Mouse (Mus musculus) cerebellum, adult 11 months (tissue): ENCODE results near the gene Alox5.
"Not testable (repeated sequence)": the region's sequence is repeated elsewhere in the genome, so short reads cannot be mapped to it uniquely, and the experiment has no call there.

Source experiments
- DNase-seq: peaks from one replicate; pipeline ENCODE4 v3.0.0; 2022

Alox5 gene

DNA sequence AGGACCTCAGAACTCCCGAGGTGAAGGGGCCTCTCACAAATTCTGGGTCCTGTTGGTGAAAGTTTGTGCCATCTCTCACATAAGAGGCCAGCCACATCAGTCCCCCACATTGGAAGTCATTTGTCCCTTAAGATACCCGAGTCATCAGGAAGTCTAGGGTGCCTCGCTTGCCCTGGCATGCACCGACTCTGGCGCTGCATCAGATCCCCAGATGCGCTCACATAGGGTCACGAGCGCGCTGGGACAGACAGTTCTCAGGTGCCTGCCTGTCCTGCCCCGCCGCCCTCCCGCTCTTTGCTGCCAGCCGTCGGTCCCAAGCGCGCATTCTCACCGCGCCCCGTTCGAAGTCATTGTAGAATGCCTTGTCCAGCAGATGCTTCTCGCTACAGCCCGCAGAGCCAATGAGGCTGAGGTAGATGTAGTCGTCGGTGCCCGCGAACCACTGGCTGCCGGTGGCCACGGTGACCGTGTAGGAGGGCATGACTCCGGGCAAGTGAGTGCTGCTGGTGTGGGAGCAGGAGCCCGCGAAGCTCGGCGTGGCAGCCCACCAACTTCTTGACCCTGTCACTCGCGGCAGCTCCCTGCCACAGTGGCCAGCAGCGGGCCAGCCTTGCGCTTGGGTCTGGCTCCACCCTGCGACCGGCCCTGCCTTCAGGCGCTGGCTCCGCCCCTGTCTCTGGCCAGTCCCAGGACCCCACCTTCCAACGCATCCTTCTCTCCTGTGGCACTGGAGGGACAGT, at the start of gene Alox5:
Gene Alox5, minus strand, starts transcription at position 635 of the 740 bp plus-strand sequence.
- no peak for DNase-seq

DNA sequence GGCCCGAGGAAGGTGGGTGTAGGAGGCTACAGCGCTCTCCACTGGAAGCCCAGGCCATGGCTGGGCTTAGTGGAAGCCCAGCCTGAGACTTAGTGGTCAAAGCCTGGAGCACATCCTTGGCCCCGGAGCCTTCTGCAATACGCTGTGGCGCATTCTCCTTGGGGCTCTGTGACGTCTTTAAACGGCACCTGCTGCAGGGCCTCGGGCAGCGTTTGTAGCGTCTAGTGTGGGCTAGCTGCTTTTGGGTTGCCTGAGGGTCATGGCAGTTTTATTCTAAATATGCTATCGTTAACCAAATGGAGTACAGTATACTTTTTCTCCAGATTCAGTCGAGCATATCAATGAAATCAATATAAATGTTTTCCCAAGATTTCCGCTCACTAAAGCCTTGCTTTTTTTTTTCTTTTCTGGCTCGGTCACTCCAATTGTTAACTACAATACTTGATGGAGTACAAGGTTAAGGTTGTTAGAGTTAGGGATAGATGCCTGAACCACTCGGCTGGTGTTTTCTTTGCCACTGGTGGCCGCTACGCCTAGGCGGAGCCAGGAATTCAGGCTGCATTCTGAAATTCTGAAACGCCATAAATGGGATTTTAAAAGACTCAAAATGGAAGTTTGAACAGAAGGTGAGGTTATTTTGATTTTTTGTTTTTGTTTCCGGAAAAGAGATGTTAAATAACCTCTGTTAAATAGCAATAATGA, 45.5 kb upstream of the Alox5 start, which contains the start of gene Olfr212:
Gene Olfr212, plus strand, starts transcription at position 215 of the 702 bp plus-strand sequence.
- DNase-seq, result not testable (repeated sequence)

DNA sequence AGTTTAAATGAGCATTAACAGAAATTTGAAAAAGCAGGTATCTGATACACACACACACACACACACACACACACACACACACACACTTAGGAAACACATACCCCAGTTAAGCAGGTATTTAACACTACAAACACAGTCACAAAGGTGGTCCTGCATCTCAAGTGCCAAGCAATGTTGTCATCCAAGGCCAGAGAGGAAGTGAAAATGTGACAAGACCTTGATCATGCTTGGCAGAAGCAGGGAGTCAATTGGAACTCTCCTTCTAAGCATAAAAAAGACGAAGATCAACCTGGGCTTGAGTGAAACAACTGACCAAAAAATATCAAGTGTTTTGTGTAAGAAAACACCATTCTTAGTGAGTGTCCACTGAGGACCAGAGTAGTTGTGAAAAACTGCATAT, 35.0 kb upstream of the Alox5 start:
- no peak for DNase-seq

DNA sequence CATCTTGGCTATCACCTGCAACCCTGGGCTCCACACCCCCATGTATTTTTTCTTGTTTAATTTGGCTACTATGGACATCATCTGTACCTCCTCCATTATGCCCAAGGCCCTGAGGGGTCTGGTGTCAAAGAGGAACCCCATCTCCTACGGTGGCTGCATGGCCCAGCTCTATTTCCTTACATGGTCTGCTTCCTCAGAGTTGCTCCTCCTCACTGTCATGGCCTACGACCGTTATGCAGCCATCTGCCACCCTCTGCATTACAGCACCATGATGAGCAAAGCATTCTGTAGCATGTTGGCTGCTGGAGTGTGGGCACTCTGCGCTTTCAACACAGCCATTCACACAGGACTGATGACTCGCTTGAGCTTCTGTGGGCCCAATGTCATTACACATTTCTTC, 32.8 kb upstream of the Alox5 start:
- no peak for DNase-seq

DNA sequence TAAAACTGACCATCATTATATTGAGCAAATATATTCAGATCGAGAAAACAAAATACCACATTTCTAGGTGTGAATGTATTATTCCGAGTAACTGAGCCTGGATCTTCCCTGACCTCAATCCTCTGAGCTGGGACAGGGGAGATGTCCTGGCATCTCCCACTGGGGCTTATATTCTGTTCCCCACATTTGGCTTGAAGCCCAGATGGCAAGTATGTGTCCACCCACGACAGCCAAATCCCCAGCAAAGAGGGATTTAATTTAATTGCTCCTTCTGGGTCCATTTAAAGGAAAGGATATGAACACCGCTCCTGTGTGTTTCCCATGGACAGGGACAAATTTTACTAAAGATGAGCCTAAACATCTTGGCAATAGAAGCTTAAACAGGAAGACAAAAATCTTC, 27.8 kb upstream of the Alox5 start, which contains the start of gene Olfr211:
Gene Olfr211, plus strand, starts transcription at position 301 of the 400 bp plus-strand sequence.
- DNase-seq, result no peak

DNA sequence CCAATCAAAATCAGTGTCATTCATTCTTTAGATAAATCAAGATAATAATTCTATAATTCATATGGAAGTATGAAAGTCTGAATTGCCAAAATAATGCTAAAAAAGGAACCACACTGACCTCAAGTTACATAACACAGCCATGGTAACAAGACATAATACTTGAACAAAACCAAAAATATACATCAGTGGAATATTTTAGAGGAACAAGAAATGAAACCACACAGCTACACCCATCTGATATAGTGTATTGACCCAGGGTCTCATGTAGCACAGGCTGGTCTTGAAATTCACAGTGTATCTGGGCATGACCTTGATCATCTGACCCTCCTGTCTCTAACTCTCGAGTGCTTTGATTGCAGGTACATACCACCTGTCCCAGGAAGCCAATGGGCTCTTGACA, 25.9 kb upstream of the Alox5 start:
- no peak for DNase-seq

DNA sequence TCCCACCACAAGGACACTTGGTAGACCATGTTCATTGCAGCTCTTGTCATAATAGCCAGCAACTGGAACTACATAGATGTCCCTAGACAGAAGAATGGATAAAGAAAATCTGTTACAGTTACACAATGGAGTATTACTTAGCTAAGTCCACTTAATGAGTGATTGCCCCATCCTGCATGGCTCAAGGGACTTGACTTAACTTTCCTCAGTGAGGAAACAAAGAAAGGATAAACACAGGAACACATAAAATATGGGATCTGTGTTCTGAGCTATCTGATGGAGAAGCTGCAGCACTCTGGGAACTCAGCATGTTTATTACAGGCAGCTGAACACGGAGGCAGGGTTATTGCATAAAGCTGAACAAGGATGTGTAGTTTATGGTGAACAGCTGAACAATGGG, 24.1 kb upstream of the Alox5 start:
- no peak for DNase-seq

DNA sequence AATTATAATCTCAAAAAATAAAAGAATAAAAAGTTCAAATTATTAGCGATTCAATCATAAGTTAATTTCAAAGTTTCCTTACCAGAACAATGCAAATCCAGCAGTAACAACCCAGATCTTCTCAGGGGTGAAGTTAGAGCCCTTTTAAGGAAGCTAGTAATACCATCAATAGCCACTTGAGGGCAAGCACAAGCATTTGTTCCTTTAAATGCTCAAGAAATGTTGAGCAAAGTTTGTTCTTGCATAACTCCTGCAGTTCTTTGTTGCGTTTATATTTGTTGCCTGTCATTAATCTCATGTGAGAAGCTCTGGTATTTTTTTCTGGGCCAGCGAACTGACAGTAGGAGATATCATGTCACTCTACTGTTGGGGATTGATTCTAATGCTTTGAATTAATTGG, 7.1 kb upstream of the Alox5 start:
- DNase-seq, result no peak

DNA sequence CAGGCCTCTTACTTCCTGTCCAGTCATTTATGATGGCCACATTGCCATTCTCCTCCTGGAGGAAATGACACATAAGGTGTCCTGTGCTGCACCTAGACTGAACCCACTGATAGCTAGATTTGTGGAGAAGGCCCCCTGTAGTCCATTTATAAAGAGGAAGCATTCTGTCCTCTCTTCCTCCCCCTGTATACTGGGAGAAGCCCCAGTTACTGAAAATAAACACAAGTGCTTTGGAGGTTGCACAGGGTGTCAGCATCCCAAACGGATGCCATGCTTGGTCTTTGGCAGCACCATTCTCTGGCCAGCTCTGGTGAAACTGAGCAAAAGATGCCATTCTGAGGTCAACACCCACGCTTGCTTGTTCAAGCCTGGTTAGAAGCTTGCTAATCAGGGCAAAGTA, 1.7 kb downstream of the Alox5 start:
- no peak for DNase-seq

DNA sequence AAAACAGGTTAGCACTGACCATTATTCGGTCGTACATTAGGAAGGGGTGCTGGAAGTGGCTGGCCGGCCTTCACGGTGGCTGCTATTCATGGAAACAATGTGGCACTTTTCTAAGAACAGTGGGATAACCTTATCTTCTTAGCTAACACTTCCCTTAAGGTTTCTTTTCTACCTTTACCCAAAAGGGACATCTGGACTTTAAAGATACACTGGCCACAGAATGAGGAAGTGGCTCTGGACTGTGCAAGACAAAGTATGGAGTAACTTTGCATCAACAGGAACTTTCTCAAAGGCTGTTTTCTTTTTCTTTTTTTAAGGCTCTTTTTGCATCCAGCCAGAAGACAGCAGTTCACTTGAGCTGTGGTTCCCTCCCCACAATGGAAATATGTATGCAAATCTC, 2.2 kb downstream of the Alox5 start:
- no peak for DNase-seq

DNA sequence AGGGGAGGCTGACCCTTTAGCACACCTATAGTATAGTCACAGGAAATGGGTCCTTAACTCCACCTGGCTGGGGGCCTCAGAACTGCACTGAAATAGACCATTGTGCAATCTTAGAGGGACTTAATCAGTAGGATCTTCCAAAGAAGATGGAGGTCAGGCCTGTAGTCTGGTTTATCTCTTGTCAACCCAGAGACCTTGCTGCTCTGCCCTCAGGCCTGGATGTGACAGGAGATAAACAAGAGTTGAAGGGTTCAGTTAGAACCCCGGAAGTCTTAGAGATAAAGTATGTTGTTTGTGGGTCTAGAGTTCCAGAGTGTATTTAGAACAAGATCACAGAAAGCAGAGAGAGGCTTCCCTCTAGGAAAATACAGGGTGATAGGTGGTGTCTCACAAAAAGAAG, 4.5 kb downstream of the Alox5 start:
- DNase-seq, result no peak

DNA sequence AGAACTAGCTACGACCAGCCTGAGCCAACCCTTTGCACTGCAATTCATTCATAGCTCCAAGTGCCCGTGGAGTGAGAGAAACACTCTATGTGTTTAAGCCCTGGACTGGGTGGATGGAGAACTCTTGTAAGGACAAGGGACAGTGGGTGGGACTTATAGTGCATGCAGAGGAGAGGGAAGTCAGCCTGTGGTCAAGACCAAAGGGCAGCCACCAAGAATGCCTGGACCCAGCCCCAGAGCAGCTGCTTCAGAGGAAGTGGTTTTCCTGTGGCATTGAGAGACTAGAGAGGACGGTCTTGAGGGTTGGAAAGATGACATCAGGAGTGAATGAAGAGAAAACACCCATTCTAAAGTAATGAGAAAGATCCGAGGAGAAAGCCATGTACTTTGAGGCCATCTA, 5.2 kb downstream of the Alox5 start:
- DNase-seq, result no peak

DNA sequence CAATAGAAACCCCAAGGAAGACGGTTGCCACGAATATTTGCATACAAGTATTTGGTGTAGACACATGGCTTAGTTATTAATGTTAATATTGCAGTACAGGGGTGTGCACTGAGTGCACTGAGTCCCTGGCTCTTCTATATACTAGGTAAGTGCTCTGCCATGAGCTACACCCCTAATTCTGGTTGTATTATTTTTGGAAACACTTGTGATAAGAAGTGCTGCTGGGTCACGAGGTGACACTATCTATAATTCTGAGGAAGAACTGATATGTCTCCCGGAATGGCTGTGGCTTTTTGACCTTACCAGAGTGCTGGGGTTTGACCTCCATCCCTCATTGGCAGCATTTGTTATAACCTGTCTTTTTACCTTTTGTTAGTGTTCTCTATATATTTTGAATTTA, 20.1 kb downstream of the Alox5 start:
- no peak for DNase-seq

DNA sequence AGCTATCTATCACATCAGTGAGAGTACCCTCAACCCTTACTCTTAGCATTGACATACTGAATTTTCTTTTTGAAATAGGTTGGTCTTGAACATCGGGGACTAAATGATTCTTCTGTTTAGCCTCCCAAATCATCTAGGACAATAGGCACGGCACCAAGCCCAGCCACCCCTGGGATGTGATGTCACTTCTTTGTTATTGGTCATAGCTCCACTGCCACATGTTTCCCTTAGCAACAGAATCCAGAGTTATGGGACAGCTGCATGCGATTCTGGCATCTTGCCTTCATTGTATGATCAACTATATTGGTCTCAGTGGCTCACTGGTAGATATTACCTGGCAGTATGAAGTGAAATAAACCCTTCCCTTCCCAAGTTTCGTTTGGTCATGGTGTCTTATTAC, 20.5 kb downstream of the Alox5 start:
- DNase-seq, result no peak

DNA sequence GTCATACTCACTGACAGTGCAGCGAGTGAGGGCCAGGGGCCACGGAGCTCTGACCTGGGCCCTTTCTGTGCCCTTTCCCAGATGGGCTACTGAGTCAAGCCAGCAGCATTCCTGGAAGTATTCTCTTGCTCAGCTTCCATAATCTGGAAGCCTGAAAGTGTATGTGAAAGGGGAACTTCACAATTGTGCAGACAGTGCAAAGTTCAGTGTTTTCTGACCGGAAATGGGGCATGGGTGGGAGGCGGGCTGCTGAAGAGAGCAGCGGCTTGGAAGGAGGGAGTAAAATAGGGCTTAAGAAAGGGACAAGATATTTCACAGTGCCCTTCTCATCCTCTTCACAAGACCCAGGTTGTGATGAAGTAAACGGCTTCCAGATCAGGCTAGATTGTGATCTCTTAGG, 21.4 kb downstream of the Alox5 start:
- no peak for DNase-seq

DNA sequence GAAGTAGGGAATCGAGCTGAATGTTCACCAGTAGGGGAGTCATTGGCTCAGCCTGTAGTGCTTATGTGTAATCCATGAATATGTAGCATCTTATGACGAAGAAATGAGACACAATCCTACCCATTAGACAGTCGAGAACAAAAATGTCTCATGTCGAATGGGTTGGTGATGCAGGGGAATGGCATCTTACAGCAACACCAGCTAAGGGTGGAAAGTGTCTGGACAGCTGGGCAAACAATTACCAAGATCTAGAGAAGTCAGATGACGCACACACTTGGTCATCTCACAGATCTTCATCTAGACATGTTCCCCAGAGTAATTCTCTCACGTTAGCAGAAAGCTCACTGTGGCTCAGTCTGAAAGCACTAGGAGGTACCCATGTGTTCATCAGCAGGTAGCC, 22.1 kb downstream of the Alox5 start:
- DNase-seq, result no peak

DNA sequence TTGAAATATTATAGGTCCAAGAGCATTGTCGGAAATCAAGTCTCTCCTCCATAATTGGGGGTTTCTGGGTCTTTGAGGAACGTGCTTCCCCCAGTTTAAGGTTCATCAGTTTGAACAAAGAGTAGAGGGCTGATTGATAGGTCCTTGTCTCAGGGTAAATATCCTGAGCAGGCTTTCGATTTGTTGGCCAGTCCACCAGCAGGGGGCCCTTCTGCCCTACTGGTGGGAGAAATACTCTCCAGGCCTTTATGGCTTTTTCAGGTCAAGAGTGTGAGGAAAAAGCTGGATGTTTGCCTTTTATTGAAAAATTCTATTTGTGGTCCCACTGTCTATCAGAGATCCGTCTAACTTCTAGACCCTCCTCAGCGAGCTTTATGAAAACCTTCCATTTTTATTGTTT, 32.7 kb downstream of the Alox5 start:
- DNase-seq, result no peak

DNA sequence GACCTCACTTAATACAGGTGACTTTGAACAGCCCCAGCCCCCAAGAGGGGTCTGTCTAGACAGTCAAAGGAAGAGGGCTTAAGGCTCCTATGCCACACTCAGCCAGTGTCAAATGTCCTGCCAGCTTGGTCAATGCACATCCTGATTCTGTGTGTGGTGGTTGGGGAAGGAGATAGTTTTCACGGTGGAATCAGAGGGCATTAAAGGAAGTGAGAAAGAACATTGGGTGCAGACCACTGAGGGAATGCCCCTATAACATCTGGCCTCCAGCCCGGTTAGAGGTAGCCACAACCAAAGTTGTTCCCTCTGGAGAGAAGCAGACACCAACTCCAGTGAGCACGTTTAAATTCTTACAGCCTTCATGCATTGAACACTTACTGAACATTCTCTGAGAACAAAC, 33.4 kb downstream of the Alox5 start:
- no peak for DNase-seq

DNA sequence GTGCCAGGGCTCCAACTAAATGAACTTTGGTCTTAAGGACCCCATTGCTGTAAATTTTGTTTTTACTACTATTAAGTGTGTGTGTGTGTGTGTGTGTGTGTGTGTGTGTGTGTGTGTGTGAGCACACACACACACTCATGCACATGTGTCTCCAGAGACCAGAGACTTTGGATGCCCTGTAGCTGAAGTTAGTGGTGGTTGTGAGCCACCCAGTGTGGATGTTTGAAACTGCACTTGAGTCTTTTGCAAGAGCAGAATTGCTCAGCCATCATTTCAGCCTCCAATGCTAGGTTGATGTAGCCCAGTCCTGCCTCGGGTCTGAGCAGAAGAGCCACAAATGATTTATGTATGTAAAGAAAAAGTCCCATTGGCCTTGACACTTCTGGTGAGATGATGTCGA, 37.3 kb downstream of the Alox5 start:
- no peak for DNase-seq

DNA sequence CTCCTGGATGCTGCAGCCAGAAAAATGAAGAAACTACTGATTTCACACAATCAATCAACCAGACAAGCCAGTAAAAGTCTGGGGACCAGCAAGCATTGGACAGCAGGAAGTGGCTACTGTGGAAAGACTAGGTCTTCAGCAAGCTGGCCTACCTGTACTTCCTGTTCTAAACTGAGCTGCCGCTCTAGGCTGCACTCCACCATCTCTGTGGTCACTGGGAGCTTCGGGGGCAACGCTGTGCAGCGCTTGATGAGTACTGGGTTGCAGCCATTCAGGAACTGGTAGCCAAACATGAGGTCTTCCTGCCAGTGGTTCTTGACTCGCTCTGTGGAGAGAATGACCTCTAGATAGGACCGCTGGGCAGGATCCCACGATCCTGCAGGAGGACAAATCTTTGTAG, 38.0 kb downstream of the Alox5 start:
- DNase-seq, result no peak

DNA sequence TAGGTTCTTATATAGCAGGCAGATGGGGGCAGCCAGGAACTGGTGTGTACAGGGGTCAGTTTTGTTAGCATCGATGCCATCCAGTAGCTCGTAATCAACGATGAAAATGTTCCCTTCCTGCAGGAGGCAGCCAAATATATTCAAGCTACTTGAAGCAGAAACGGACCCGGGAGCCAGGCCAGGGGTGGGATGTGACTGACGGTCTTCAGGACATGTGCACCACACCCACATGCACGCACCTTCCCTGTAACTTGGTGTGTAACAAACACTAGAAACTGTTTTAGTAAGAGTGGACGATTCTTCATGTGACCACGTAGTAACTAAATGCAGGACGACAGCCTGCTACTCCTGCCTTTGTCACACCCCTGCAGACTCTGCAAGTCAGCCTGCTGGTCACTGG, 40.7 kb downstream of the Alox5 start:
- DNase-seq, result no peak

DNA sequence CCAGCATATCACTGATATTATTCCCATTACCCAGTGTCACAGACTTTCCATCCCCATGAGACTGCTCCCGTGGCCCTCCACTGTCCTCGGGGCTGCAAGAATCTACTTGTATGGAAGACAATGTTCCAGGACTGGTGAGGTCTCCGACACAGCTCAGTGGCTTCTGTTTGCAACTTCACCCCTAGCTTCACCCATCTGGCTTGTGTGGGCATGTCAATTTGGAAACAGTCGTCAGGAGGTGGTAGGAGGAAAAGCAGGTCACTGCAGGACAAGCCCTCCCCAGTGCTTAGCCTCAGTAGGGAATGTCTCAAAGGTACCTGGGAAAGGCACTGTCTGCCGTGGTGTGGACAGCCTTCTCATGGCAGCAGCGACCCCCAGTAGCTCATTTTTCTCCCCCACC, 41.3 kb downstream of the Alox5 start:
- DNase-seq, result no peak

DNA sequence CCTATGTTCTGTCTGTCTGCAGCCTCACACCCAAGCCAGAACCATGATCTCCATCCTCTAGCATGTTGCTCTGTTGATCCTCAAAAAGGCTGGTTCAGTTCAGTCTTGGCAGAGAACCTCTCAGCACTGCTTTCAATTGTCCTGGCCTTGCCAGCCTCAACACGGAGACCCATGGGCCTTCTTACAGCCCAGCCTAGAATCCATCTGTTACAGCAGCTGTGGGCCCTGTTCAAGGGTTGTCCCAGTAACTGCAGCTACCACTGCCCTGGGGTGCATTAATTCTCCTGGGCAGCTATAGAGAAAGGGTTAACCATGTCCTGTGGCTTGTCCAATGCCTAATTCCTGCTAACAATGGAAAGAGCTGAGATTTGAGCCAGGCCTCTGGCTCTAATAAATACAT, 42.5 kb downstream of the Alox5 start:
- DNase-seq, result no peak

DNA sequence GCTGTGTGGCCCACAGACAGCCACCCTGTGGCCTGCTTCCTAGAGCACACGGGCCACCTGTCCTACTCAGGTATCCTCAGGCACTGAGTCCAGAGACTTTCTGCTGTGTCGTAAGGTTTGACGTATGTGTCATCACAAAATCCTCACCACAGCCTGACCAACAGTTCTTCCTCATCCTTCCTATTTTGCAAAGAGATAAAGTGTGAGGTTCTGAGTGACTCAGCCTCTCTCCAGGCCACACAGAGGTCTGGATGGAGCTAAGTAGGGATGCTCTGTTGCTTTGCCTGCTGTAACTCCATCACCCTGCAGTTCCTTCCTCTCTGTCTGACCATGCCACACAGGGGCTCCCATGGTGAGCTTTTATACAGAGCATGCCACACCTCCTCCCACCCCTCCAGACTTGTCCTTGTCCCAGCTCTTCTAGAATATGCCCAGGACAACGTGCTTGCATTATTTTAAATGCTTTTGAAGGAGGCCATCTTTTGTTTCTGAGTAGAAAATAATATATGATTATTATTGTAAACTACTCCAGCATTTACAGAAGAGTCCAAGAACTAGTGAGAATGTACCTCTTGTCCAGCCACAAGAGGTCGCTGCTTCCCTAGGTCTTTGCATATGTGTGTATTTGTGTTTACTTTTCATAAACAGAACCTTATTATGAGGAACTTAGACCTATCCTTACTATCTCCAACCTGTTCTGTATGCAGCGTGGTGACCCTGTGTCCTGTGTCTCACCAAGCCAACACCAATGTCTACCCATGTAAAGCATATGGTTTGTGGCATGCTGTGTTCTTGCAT, 43.3 kb downstream of the Alox5 start:
- DNase-seq, result no peak
